Mouse (Mus musculus): ENCODE measurements around the gene Anpep.

The Anpep gene

DNA sequence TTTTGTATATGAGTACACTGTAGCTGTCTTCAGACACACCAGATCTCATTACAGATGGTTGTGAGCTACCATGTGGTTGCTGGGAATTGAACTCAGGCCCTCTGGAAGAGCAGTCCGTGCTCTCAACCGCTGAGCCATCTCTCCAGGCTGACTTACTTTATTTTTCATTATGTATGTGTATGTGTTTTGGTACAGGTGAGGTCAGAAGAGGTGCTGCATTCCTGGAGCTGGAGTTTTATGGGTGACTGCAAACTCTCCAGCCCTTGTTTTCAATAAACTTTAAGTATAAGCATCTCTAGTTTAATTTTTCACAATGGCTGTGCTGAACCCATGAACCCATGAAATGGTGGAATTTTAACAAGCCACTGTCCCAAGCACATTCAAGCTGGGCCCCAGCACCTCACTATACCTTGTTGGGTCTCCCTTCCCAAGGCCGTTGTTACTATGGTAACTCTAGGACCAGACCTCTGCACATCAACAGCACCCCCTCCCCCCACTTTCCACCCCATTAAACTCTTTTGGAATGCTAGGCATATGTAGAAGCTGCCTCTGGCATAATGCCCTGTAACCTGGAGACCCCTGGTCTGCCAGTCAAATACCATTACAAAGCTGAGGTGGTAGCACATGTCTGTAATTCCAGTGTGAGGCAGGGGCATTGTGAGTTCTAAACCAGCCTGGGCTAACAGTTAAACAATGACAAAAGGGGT, 5.6 kb upstream of the Anpep start:
- DNase-seq (ENCODE audit: low spot score) = no peak

DNA sequence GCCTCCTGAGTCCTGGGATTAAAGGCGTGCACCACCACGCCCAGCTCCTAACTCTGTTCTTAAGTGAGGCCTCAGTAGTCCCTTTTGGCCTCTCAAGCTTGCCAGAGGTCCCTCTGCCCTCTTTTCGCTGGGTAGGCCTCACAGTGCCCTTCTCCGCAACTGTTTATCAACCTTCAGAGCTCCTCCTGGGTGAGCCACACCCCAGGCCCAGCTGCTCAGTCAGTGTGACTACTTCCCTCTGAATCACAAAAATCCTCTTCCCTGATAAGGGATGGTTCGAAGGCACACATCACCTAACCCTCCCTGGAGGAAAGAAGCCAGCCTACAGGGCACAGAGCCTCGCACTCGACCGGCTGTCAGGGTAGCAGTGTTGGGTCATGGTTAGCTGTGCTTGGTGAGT, 935 bp upstream of the Anpep start:
- DNase-seq (ENCODE audit: low spot score) = no peak

DNA sequence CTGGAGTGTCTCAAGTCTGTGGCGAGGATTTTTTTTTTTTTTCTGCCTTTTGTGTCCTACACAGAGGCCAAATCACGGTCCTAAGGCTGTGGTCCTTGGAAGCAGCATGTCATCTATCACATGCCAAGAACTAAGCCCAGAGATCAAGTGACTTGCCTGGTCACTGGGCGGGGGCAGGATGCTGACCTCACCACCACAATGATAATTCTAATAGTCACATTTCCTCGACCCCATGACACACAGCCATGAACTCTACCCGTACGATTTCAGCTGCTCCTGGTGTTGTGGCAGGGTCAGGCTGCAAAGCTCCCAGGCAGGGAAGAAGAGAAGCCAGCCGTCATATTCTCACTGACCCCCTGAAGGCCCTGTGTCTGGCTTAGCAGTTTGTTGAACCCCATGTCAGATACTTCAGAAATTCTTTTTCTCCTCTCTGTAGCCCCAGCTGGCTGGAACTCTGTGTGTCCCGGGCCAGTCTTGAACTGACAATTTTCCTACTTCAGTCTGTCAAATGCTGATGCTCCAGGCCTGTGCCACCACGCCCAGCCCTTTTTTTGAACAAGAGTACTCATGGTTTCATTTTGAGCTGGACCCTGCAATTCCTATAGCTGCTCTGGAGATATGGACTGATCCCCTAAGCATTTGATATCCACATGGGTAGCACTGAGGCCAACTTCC, 1.8 kb downstream of the Anpep start:
- DNase-seq (ENCODE audit: low spot score) = no peak

GRCm38 (mm10) chr7:79858202-79858934, 2.5 kb downstream of the Anpep start:
- DNase-seq (ENCODE audit: low spot score) = no peak

DNA sequence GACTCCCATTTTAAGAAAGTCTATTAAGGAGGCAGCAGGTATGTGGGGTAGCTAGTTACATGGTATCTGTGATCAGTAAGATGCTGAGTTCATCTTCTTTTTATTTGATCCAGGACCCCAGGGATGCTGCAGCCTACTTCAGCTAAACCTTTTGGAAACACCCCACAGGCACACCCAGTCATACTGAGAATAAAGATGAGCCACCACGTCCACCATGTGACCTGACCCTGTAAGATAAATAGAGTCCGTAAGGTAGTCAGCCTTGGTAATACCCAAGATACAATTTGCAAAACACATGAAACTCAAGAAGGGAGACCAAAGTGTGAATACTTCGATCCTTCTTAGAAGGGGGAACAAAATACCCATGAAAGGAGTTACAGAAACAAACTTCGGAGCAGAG, 4.6 kb downstream of the Anpep start:
- DNase-seq (ENCODE audit: low spot score) = no peak

GRCm38 (mm10) chr7:79847456-79848451, 13.1 kb downstream of the Anpep start:
- no peak for DNase-seq (ENCODE audit: low spot score)

- DNase-seq (ENCODE audit: low spot score) = no peak
These were observed 14.5 kb downstream of the Anpep start for GRCm38 (mm10) chr7:79846342-79846741.

- no peak for DNase-seq (ENCODE audit: low spot score)
These were observed 16.6 kb downstream of the Anpep start for GRCm38 (mm10) chr7:79844090-79844802.

- no peak for DNase-seq (ENCODE audit: low spot score)
These were observed 18.7 kb downstream of the Anpep start for GRCm38 (mm10) chr7:79842163-79842562.

- no peak for DNase-seq (ENCODE audit: low spot score)
These were observed 23.6 kb downstream of the Anpep start for GRCm38 (mm10) chr7:79837247-79837646.

- DNase-seq (ENCODE audit: low spot score) = no peak
These were observed 25.7 kb downstream of the Anpep start for GRCm38 (mm10) chr7:79835196-79835595.

- no peak for DNase-seq (ENCODE audit: low spot score)
These were observed 27.9 kb downstream of the Anpep start for GRCm38 (mm10) chr7:79832980-79833379.

DNA sequence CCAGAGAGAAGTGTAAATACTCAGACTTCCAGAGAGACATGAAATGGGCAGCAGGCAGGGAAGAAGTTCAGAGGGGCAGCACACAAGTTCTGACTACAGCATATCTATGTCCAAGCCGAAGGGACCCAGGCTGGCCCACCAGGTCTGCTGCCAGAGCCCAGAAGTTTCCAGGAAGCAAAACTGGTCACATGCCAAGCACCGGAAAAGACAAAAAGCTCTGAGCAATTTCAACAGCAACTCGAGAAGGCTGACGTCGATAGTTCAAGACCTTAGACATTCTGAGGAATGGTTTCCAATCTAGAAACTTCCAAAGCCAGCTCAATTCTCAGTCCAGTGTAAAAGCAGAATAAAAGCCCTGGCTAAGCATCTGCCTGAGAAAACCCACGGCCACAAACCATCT, 29.3 kb downstream of the Anpep start:
- DNase-seq (ENCODE audit: low spot score) = no peak

DNA sequence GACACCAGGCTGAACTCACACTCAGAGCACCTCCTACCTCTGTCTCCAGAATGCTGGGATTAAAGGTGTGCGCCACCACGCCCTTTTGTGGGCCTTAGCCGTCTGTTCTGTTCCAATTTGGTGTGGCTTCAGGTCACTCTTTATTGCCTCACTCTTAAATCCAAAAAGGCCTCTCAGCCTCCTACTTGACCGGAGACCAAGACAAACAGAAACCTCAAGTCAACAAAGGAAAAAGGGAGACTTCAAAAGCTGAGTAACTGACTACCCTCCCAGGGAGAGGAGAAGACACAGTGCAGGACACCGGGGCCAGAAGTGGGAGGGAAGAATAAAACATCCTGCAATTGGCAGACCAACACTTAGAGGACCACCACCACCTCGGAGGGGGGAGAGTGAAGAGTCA, 29.7 kb downstream of the Anpep start:
- DNase-seq (ENCODE audit: low spot score) = no peak

DNA sequence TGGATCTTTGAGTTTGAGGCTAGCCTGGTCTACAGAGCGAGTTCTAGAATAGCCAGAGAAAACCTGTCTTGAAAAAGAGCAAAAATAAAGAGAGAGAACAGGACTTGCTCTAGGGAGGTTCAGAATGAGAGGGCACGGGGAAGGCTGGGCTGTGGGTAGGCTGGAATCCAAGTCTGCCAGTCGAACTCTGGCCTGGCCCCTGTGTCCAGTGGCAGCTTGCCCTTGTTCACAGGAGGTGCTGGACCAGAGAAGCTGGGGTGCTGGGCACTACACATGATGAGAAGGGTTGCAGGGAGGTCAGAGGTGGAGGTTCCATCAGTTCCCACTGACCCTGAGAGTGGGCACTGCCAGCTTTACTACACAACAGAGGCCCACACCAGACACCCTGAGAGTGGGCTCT, 32.5 kb downstream of the Anpep start:
- no peak for DNase-seq (ENCODE audit: low spot score)

- no peak for DNase-seq (ENCODE audit: low spot score)
These were observed 38.7 kb downstream of the Anpep start for GRCm38 (mm10) chr7:79822092-79822695.

- no peak for DNase-seq (ENCODE audit: low spot score)
These were observed 40.9 kb downstream of the Anpep start for GRCm38 (mm10) chr7:79819996-79820395.

- DNase-seq (ENCODE audit: low spot score) = no peak
These were observed 41.3 kb downstream of the Anpep start for GRCm38 (mm10) chr7:79819515-79819914.

DNA sequence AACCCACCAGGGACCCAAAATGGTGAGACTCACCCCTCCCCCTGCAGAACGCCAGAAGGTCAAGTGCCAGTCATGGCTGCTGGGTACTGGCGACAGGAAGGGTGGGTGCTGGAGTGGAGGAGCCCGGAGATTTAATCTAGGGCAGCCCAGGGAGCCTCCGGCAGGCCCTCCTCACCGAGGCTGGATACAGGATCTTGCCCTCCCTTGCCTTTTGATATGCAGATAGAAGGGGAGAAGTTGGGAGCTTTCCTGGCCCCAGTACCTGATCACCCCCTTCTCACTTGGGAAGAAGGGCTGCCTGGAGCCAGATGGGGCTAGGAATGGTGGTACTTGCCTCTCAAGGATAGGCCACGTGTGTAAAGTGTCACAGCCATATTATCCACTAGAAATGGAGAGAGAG, 42.5 kb downstream of the Anpep start:
- DNase-seq (ENCODE audit: low spot score) = no peak

GRCm38 (mm10) chr7:79813409-79813808, 47.5 kb downstream of the Anpep start:
- no peak for DNase-seq (ENCODE audit: low spot score)
